Mouse (Mus musculus): Measurements from ENCODE around the gene Gm20894. TPM values are rescaled to one million over a fixed set of nuclear protein-coding genes. Genes with fewer than 3 reads are reported as not detected.

Gm20894 gene
- total RNA-seq (2023): not detected in 4 replicates

GRCm38 (mm10) chrY:28271412-28271811, at the start of gene Gm20894:
TSS of gene Gm20894 (minus strand) at chrY:28271512.

Measured in B cell, adult 62 days (primary cell).